Mouse (Mus musculus) lung, postnatal 10 days (tissue): ENCODE measurements at regions not wholly inside any gene's neighbourhood (a gene's known extent, or its start where the extent isn't known, plus 50 kb on each side); places are given as distances from the start of the nearest gene placed in this dataset.

Experiments used
- DNase-seq: peaks from one replicate; pipeline ENCODE4 v3.0.0; 2021

DNA sequence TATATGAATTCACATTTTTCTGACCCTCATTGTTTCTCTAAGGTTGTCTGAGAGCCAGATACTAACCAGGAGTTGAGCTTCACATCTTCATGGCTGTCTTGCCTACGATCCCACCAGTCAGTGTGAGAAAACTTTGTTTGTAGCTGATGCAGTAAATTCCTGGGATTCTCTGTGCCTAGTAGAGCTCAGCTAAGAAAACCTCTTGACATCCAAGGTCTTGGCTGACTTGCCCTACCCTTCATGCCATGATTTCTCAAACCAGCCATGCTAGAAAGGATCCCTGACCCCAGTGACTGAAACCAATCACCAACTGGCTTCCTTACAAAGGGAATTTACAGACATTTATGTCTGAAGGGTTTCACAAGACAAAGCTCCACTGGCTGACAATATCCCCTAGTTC is 364.5 kb downstream of the Zfp619 start:
- DNase-seq = no peak

DNA sequence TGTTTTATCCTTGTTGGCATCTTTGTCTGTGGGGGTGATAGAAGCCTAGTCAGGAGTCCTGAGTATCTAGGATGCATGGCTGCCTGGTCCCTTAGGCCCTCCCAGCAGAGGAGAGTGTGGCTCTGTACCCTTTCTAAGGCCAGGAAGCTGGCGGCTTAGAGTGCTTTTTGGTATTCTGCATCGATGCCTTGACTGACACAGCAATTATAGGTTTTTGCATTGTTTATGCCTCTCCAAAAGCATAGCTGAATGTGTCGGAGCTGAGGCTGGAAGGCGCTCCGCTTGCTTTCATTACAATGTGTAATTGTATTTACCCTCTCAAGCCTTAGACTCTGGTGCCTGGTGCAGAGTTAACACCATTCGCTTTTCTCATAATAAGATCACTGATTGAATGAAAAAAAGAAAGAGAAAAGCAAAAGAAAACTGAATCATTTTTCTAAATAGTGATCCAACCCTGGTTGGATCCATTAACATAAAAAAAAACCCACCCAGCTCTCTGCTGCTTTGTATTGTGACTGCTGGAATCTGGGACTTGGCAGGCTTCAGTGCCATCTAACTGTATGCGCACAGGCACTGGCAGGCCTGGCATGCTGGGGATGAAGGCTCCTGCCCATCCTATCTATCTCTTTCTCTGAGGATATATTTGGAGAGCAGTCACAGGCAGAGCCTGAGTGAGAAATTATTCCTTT is 376.8 kb downstream of the Zfp619 start:
- no peak for DNase-seq

DNA sequence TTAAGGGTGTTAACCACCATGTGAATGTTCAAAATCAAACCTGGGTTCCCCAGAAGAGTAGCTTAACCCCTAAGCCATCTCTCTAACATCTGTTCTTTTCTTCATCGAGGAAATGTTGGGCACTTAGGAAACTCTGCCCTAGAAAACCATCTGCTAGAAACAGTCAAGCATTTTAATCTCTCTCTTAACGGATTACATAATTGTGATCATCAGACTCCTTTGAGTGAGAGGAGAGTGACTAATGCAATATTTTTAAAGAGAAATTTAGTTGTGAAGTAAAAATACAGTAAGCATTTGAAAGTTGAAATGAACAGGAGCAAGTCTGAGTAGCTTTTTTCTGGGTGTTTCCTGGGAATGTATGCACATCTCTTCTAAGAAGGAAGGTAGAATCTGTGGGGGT is 379.4 kb downstream of the Zfp619 start:
- no peak for DNase-seq

- no peak for DNase-seq
Observed at GRCm38 (mm10) chr7:39898268-39898667, 380.7 kb downstream of the Zfp619 start.

DNA sequence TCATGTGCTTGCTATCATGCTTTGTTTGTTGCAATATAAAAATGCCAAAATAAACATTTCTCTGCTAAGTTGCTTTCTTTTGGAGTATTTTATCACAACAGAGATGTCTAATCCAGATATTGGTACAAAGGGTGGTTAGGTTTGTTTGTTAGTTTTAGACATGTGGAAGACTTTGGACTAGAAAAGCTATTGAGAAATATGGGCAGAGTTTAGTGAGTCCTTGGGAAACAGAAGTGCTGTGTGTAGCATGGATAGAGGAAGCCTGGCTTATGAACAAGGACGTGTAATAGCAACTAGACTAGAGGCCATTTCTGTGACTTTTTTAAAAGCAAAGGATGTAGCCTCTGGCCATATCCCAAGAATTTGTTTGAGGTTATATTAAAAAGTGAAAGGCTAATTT is 416.4 kb downstream of the Zfp619 start:
- DNase-seq = no peak

DNA sequence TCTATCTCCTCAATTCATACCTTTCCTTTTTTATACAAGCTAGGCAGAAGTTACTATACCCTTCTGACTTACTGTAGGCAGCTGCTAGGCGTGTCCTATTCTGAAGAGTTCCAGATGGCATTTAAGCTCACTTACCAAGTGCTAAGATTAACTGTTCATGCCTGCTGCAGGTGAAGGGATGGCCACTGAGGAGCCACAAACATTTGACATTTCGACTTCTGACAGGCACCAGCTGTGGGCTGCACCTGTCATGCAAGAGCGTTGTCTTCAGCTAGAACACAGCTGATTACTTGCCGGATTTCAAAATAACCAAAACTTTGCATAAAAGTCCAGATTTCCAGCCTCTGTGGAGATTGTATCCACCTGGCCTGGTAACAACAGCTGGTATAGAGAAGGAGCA is 419.7 kb downstream of the Zfp619 start:
- DNase-seq = no peak

GRCm38 (mm10) chr7:39942262-39942900 is 424.8 kb downstream of the Zfp619 start:
- no peak for DNase-seq

GRCm38 (mm10) chr7:39954110-39954509 is 436.5 kb downstream of the Zfp619 start:
- peak; percentile 7 for DNase-seq

- no peak for DNase-seq
Observed at GRCm38 (mm10) chr7:39954931-39955330, 437.4 kb downstream of the Zfp619 start.

GRCm38 (mm10) chr7:39978121-39978520 is 460.6 kb downstream of the Zfp619 start:
- no peak for DNase-seq

GRCm38 (mm10) chr7:39981647-39982046 is 464.1 kb downstream of the Zfp619 start:
- no peak for DNase-seq
